ENCODE assay signal across 13 mouse cellular contexts in genomic region chr13:40978652-40979051, GRCm38 (mm10). TPM values are rescaled to one million over a fixed set of nuclear protein-coding genes. Genes with fewer than 3 reads are reported as not detected.
DNase-seq lines count a peak whose midpoint lies in the region; ATAC-seq and TF ChIP-seq lines count a peak whose summit lies in the region.
"Had no signal": no experiment of that assay in that cellular context is flagged by ENCODE, and none has a peak within 500 bp of the region (broad histone marks: within the 10 kb centered on the region; RNA-seq: fewer than 3 reads in every experiment).

No protein-coding gene starts in this region.

- WGBS in kidney, embryonic 14.5 days: 82% methylated on average over 4 of the region's 4 CpGs
- 51% methylated on average over 4 of the region's 4 CpGs for WGBS in heart, embryonic 15.5 days
- WGBS in lung, postnatal 0 days: 35% methylated on average over 4 of the region's 4 CpGs

- H3K9ac ChIP-seq in kidney, embryonic 14.5 days (ENCODE audit: low read depth, low read length): no peak overlapping the region
- no peak overlapping the region for H3K9ac ChIP-seq in heart, embryonic 15.5 days
- H3K9ac ChIP-seq in lung, postnatal 0 days (replicated peaks; ENCODE audit: low read depth): no peak overlapping the region

- no peaks in the 10 kb centered on the region for H3K27me3 ChIP-seq in kidney, embryonic 14.5 days (ENCODE audit: control insufficient read depth, insufficient read depth, low read length)
- H3K27me3 ChIP-seq in heart, embryonic 15.5 days: no peaks in the 10 kb centered on the region
- no peaks in the 10 kb centered on the region for H3K27me3 ChIP-seq in lung, postnatal 0 days (replicated peaks; ENCODE audit: insufficient read depth, low read length)

- no peak overlapping the region for H3K4me3 ChIP-seq in kidney, embryonic 14.5 days (ENCODE audit: low read length)
- no peak overlapping the region for H3K4me3 ChIP-seq in heart, embryonic 15.5 days
- H3K4me3 ChIP-seq in lung, postnatal 0 days (ENCODE audit: low read depth, low read length): no peak overlapping the region
- H3K4me3 ChIP-seq: forebrain, embryonic 10.5 days had no signal

- no peak overlapping the region for H3K4me2 ChIP-seq in kidney, embryonic 14.5 days (replicated peaks; ENCODE audit: low read depth, low read length)
- no peak overlapping the region for H3K4me2 ChIP-seq in heart, embryonic 15.5 days
- H3K4me2 ChIP-seq in lung, postnatal 0 days (replicated peaks; ENCODE audit: low read depth, low read length): no peak overlapping the region

- DNase-seq in kidney, adult 8-10 months: peak; percentile 14 to 17
- DNase-seq in lung, postnatal 0 days (ENCODE audit: low spot score): peak; percentile 67
- no peak for DNase-seq in embryo, embryonic 10.5 days (ENCODE audit: low spot score)
- DNase-seq in right cerebral cortex, postnatal 36 days (ENCODE audit: low spot score in 2 of 2): no peak
- DNase-seq in urinary bladder, postnatal 25 days (ENCODE audit: low spot score): no peak
- DNase-seq: adrenal gland, postnatal 36 days; cerebellum, adult 11-12 months; layer of hippocampus, postnatal 36 days; retina, postnatal 1 day had no signal

- no peak for ATAC-seq in kidney, embryonic 14.5 days (ENCODE audit: low FRiP score, low TSS enrichment)
- peak; percentile 67 for ATAC-seq in common myeloid progenitor, adult 5-6 weeks (replicated peaks; ENCODE audit: low read depth, poor library complexity, severe bottlenecking)
- ATAC-seq in heart, embryonic 15.5 days (replicated peaks; ENCODE audit: insufficient number of reproducible peaks, insufficient read depth, low FRiP score, low read depth): no peak; the same call in 1 of the 2 replicates
- peak; percentile 72 for ATAC-seq in lung, postnatal 0 days

- TF ChIP-seq EP300 in lung, postnatal 0 days (IDR thresholded peaks at IDR 0.05): peak; percentile 70

- H3K9me3 ChIP-seq in kidney, embryonic 14.5 days (ENCODE audit: control insufficient read depth, low read length): no peaks in the 10 kb centered on the region
- no peaks in the 10 kb centered on the region for H3K9me3 ChIP-seq in heart, embryonic 15.5 days (replicated peaks)
- H3K9me3 ChIP-seq in lung, postnatal 0 days (ENCODE audit: low read length): no peaks in the 10 kb centered on the region
- H3K9me3 ChIP-seq: forebrain, embryonic 10.5 days had no signal

- no peaks in the 10 kb centered on the region for H3K36me3 ChIP-seq in kidney, embryonic 14.5 days (ENCODE audit: control insufficient read depth, insufficient read depth, low read length)
- no peaks in the 10 kb centered on the region for H3K36me3 ChIP-seq in heart, embryonic 15.5 days
- no peaks in the 10 kb centered on the region for H3K36me3 ChIP-seq in lung, postnatal 0 days (ENCODE audit: insufficient read depth, low read length)
- H3K36me3 ChIP-seq: forebrain, embryonic 10.5 days had no signal

- H3K4me1 ChIP-seq in kidney, embryonic 14.5 days (ENCODE audit: control insufficient read depth, insufficient read depth, low read length): no peaks in the 10 kb centered on the region
- H3K4me1 ChIP-seq in heart, embryonic 15.5 days (replicated peaks): no peaks in the 10 kb centered on the region
- H3K4me1 ChIP-seq in lung, postnatal 0 days (ENCODE audit: insufficient read depth, low read depth, low read length): no peaks in the 10 kb centered on the region
- H3K4me1 ChIP-seq: forebrain, embryonic 10.5 days had no signal

- H3K27ac ChIP-seq in kidney, embryonic 14.5 days (ENCODE audit: low read depth, low read length): no peak overlapping the region
- H3K27ac ChIP-seq in heart, embryonic 15.5 days: peak overlapping the region; percentile 58
- H3K27ac ChIP-seq in lung, postnatal 0 days (ENCODE audit: low read length): no peak overlapping the region
- H3K27ac ChIP-seq: forebrain, embryonic 10.5 days had no signal

- no peak for TF ChIP-seq CTCF in lung, postnatal 0 days (IDR thresholded peaks at IDR 0.05)

RNA-seq across cellular contexts. Expression of gene Pak1ip1, which starts 22.2 kb away (rescaled TPM):
- polyA plus RNA-seq in kidney, embryonic 14.5 days (2014; fragmentation: Nextera tagmentation; extraction: Ambion mirVana): 78.0 and 79.5 TPM in 2 replicates
- 124 and 126 TPM in 2 replicates for total RNA-seq in common myeloid progenitor, adult 5-6 weeks (2017)
- 47.5 and 49.6 TPM in 2 replicates for polyA plus RNA-seq in heart, embryonic 15.5 days (2015; fragmentation: Nextera tagmentation; extraction: Ambion mirVana)
- 56.9 and 62.6 TPM in 2 replicates for polyA plus RNA-seq in lung, postnatal 0 days (2015; fragmentation: Nextera tagmentation; extraction: Ambion mirVana)

RNA-seq across cellular contexts. Expression of gene Tmem14c, which starts 37.4 kb away (rescaled TPM):
- polyA plus RNA-seq in kidney, embryonic 14.5 days (2014; fragmentation: Nextera tagmentation; extraction: Ambion mirVana): 225 and 231 TPM in 2 replicates
- 121 and 128 TPM in 2 replicates for total RNA-seq in common myeloid progenitor, adult 5-6 weeks (2017)
- 206 TPM in 2 replicates for polyA plus RNA-seq in heart, embryonic 15.5 days (2015; fragmentation: Nextera tagmentation; extraction: Ambion mirVana)
- polyA plus RNA-seq in lung, postnatal 0 days (2015; fragmentation: Nextera tagmentation; extraction: Ambion mirVana): 207 and 219 TPM in 2 replicates

Comparison
In these comparisons a context has a peak if more than half of its experiments do, and no peak if none do; other contexts are left out.
1. DNase-seq: peak in kidney, adult 8-10 months (2 of 2) and lung, postnatal 0 days (single experiment); none in embryo, embryonic 10.5 days (single experiment), right cerebral cortex, postnatal 36 days (0 of 2) and urinary bladder, postnatal 25 days (single experiment).
2. ATAC-seq: peak in common myeloid progenitor, adult 5-6 weeks (single experiment) and lung, postnatal 0 days (single experiment); none in kidney, embryonic 14.5 days (single experiment) and heart, embryonic 15.5 days (single experiment).